Mouse (Mus musculus) MEL (cell line): ENCODE results near the gene Chm. TPM values are rescaled to one million over a fixed set of nuclear protein-coding genes. Genes with fewer than 3 reads are reported as not detected.

ENCODE experiments used
- DNase-seq: peaks from one replicate; pipeline ENCODE4 v3.0.0; 2011; ENCODE audit warnings: low read depth, low spot score
- H3K27ac ChIP-seq: 2 replicates; pipeline ENCODE4 v1.5.1; 2012; ENCODE audit warnings: low read depth, mild to moderate bottlenecking, control low read depth, low read length, moderate library complexity; ENCODE audit not compliant: control insufficient read depth
- H3K27me3 ChIP-seq, 2 experiments: fragments of 150-350 bp in 1 of 2; sonication (generic) in 1 of 2; 2 replicates each; pipeline ENCODE4 v1.6.1; 2012; ENCODE audit warnings: low read length in 2 of 2, mild to moderate bottlenecking in 2 of 2, improper control_type of control experiment in 1 of 2, moderate library complexity in 1 of 2; ENCODE audit not compliant: insufficient read depth in 2 of 2, control insufficient read depth in 1 of 2
- H3K36me3 ChIP-seq, 2 experiments: 2 replicates each; pipeline ENCODE4 v1.6.1; 2012 to 2014; ENCODE audit warnings: low read length in 2 of 2, improper control_type of control experiment in 1 of 2, inconsistent platforms in 1 of 2, mild to moderate bottlenecking in 1 of 2; ENCODE audit not compliant: insufficient read depth in 2 of 2, control insufficient read depth in 1 of 2
- H3K4me1 ChIP-seq, 2 experiments: fragments of 150-350 bp in 1 of 2; sonication (generic) in 1 of 2; 2 replicates each; pipeline ENCODE4 v1.6.1; 2012; ENCODE audit warnings: low read length in 2 of 2, improper control_type of control experiment in 1 of 2, mild to moderate bottlenecking in 1 of 2; ENCODE audit not compliant: insufficient read depth in 2 of 2, control insufficient read depth in 1 of 2
- H3K4me3 ChIP-seq, 2 experiments: fragments of 150-350 bp in 1 of 2; sonication (generic) in 1 of 2; 2 replicates each; pipeline ENCODE4 v1.5.1; 2012; ENCODE audit warnings: low read depth in 2 of 2, low read length in 2 of 2, mild to moderate bottlenecking in 2 of 2, moderate library complexity in 2 of 2, control low read depth in 1 of 2, improper control_type of control experiment in 1 of 2; ENCODE audit not compliant: control insufficient read depth in 1 of 2, insufficient read depth in 1 of 2
- H3K79me2 ChIP-seq: 2 replicates; pipeline ENCODE4 v1.6.1; 2012; ENCODE audit warnings: mild to moderate bottlenecking, low read length, moderate library complexity; ENCODE audit not compliant: control insufficient read depth, poor library complexity, insufficient read depth
- H3K9ac ChIP-seq: 2 replicates; pipeline ENCODE4 v1.6.1; 2012; ENCODE audit warnings: low read depth, mild to moderate bottlenecking, control low read depth, low read length, moderate library complexity; ENCODE audit not compliant: control insufficient read depth, poor library complexity, severe bottlenecking
- H3K9me3 ChIP-seq: fragments of 150-350 bp; sonication (generic); replicated peaks from 2 replicates; pipeline ENCODE4 v1.6.1; 2012; ENCODE audit warnings: mild to moderate bottlenecking, low read length, improper control_type of control experiment, moderate library complexity; ENCODE audit not compliant: insufficient read depth
- CHD2 ChIP-seq: IDR thresholded peaks from 2 replicates; pipeline ENCODE4 v1.6.1; 2011; ENCODE audit warnings: low read length, improper control_type of control experiment
- CTCF ChIP-seq, 3 experiments: IDR thresholded peaks in 2 of 3; conservative IDR thresholded peaks in 1 of 3; 2 replicates each; pipeline ENCODE4 v1.5.1; 2011 to 2012; ENCODE audit warnings: low read length in 3 of 3, low read depth in 2 of 3, mild to moderate bottlenecking in 2 of 3, improper control_type of control experiment in 1 of 3, inconsistent platforms in 1 of 3, mixed read lengths in 1 of 3, moderate library complexity in 1 of 3; ENCODE audit not compliant: control insufficient read depth in 1 of 3, insufficient read depth in 1 of 3, poor library complexity in 1 of 3, severe bottlenecking in 1 of 3
- E2F4 ChIP-seq: IDR thresholded peaks from 2 replicates; pipeline ENCODE4 v1.6.1; 2011; ENCODE audit warnings: low read depth, low read length, improper control_type of control experiment, borderline replicate concordance
- ELF1 ChIP-seq: IDR thresholded peaks from 2 replicates; pipeline ENCODE4 v1.6.1; 2014; ENCODE audit warnings: low read depth, mild to moderate bottlenecking, inconsistent platforms, low read length, improper control_type of control experiment, moderate library complexity
- EP300 ChIP-seq, 2 experiments: IDR thresholded peaks; 2 replicates each; pipeline ENCODE4 v1.6.1; 2011; ENCODE audit warnings: improper control_type of control experiment in 2 of 2, low read length in 2 of 2, low read depth in 1 of 2, mild to moderate bottlenecking in 1 of 2
- ETS1 ChIP-seq: IDR thresholded peaks from 2 replicates; pipeline ENCODE4 v1.6.1; 2012; ENCODE audit warnings: low read depth, mild to moderate bottlenecking, inconsistent platforms, low read length, improper control_type of control experiment, moderate library complexity
- GABPA ChIP-seq: IDR thresholded peaks from 2 replicates; pipeline ENCODE4 v1.6.1; 2012; ENCODE audit warnings: low read depth, mild to moderate bottlenecking, inconsistent platforms, low read length, improper control_type of control experiment, moderate library complexity
- GATA1 ChIP-seq: IDR thresholded peaks from 2 replicates; pipeline ENCODE4 v1.6.1; 2011; ENCODE audit warnings: low read depth, low read length, improper control_type of control experiment
- HCFC1 ChIP-seq: IDR thresholded peaks from 2 replicates; pipeline ENCODE4 v1.6.1; 2012; ENCODE audit warnings: low read depth, mild to moderate bottlenecking, inconsistent platforms, low read length, improper control_type of control experiment, moderate library complexity
- JUND ChIP-seq: IDR thresholded peaks from 2 replicates; pipeline ENCODE4 v1.6.1; 2011; ENCODE audit warnings: low read depth, mild to moderate bottlenecking, improper control_type of control experiment, low read length
- MAFK ChIP-seq: IDR thresholded peaks from 2 replicates; pipeline ENCODE4 v1.6.1; 2011; ENCODE audit warnings: low read depth, mild to moderate bottlenecking, low read length, improper control_type of control experiment, borderline replicate concordance
- MAX ChIP-seq: IDR thresholded peaks from 2 replicates; pipeline ENCODE4 v1.6.1; 2011; ENCODE audit warnings: low read length, improper control_type of control experiment
- MAZ ChIP-seq: IDR thresholded peaks from 2 replicates; pipeline ENCODE4 v1.6.1; 2012; ENCODE audit warnings: low read depth, mild to moderate bottlenecking, inconsistent platforms, low read length, improper control_type of control experiment
- MEF2A ChIP-seq: IDR thresholded peaks from 2 replicates; pipeline ENCODE4 v1.6.1; 2014; ENCODE audit warnings: low read depth, mild to moderate bottlenecking, inconsistent platforms, low read length, improper control_type of control experiment; ENCODE audit not compliant: poor library complexity, insufficient replicate concordance, severe bottlenecking; ENCODE audit errors: extremely low read depth
- MYB ChIP-seq: IDR thresholded peaks from 2 replicates; pipeline ENCODE4 v1.6.1; 2011; ENCODE audit warnings: mild to moderate bottlenecking, low read depth, low read length, improper control_type of control experiment
- NRF1 ChIP-seq: IDR thresholded peaks from 2 replicates; pipeline ENCODE4 v1.6.1; 2014; ENCODE audit warnings: low read depth, mild to moderate bottlenecking, inconsistent platforms, low read length, improper control_type of control experiment, moderate library complexity; ENCODE audit not compliant: poor library complexity, insufficient read depth, severe bottlenecking
- POLR2A ChIP-seq, 2 experiments: IDR thresholded peaks; 2 replicates each; pipeline ENCODE4 v1.6.1; 2011 to 2012; ENCODE audit warnings: low read length in 2 of 2, mild to moderate bottlenecking in 2 of 2, control low read depth in 1 of 2, improper control_type of control experiment in 1 of 2, low read depth in 1 of 2, moderate library complexity in 1 of 2; ENCODE audit not compliant: control insufficient read depth in 1 of 2, insufficient read depth in 1 of 2, poor library complexity in 1 of 2
- POLR2AphosphoS2 ChIP-seq: IDR thresholded peaks from 2 replicates; pipeline ENCODE4 v1.6.1; 2011; ENCODE audit warnings: low read length, improper control_type of control experiment
- POLR2AphosphoS5 ChIP-seq: IDR thresholded peaks from 2 replicates; pipeline ENCODE4 v1.6.1; 2012; ENCODE audit warnings: low read depth, borderline replicate concordance, mild to moderate bottlenecking, inconsistent platforms, low read length, moderate library complexity, mixed read lengths
- RCOR1 ChIP-seq: IDR thresholded peaks from 2 replicates; pipeline ENCODE4 v1.6.1; 2012; ENCODE audit warnings: low read depth, mild to moderate bottlenecking, inconsistent platforms, low read length, improper control_type of control experiment
- SIN3A ChIP-seq: IDR thresholded peaks from 2 replicates; pipeline ENCODE4 v1.6.1; 2012; ENCODE audit warnings: low read length, improper control_type of control experiment, inconsistent platforms
- SMC3 ChIP-seq: IDR thresholded peaks from 2 replicates; pipeline ENCODE4 v1.6.1; 2011; ENCODE audit warnings: low read depth, low read length, improper control_type of control experiment
- TAL1 ChIP-seq: IDR thresholded peaks from 2 replicates; pipeline ENCODE4 v1.6.1; 2012; ENCODE audit warnings: mild to moderate bottlenecking, inconsistent platforms, low read length, moderate library complexity, mixed read lengths
- TBP ChIP-seq: IDR thresholded peaks from 2 replicates; pipeline ENCODE4 v1.8.0; 2011; ENCODE audit warnings: low read depth, low read length, improper control_type of control experiment
- TCF12 ChIP-seq: IDR thresholded peaks from 2 replicates; pipeline ENCODE4 v1.6.1; 2014; ENCODE audit warnings: low read depth, mild to moderate bottlenecking, inconsistent platforms, low read length, improper control_type of control experiment, moderate library complexity
- USF1 ChIP-seq: IDR thresholded peaks from 2 replicates; pipeline ENCODE4 v1.6.1; 2014; ENCODE audit warnings: low read depth, mild to moderate bottlenecking, inconsistent platforms, low read length, improper control_type of control experiment, moderate library complexity
- USF2 ChIP-seq, 2 experiments: IDR thresholded peaks; 2 replicates each; pipeline ENCODE4 v1.6.1; 2011 to 2012; ENCODE audit warnings: improper control_type of control experiment in 2 of 2, low read length in 2 of 2, borderline replicate concordance in 1 of 2, inconsistent platforms in 1 of 2, low read depth in 1 of 2, mild to moderate bottlenecking in 1 of 2; ENCODE audit not compliant: insufficient read depth in 1 of 2
- ZC3H11A ChIP-seq: IDR thresholded peaks from 2 replicates; pipeline ENCODE4 v1.6.1; 2012; ENCODE audit warnings: low read depth, mild to moderate bottlenecking, inconsistent platforms, low read length, improper control_type of control experiment
- ZKSCAN1 ChIP-seq: IDR thresholded peaks from 2 replicates; pipeline ENCODE4 v1.6.1; 2012; ENCODE audit warnings: low read depth, mild to moderate bottlenecking, inconsistent platforms, low read length, improper control_type of control experiment, moderate library complexity
- ZMIZ1 ChIP-seq: IDR thresholded peaks from 2 replicates; pipeline ENCODE4 v1.6.1; 2012; ENCODE audit warnings: low read depth, mild to moderate bottlenecking, inconsistent platforms, low read length, improper control_type of control experiment, moderate library complexity
- ZNF384 ChIP-seq: IDR thresholded peaks from 2 replicates; pipeline ENCODE4 v1.6.1; 2012; ENCODE audit warnings: low read depth, mild to moderate bottlenecking, inconsistent platforms, low read length, improper control_type of control experiment
- polyA plus RNA-seq, 2 experiments: library from polyadenylated mRNA; stranded (reverse) in 1 of 2; unstranded in 1 of 2; fragments of >175 nt in 1 of 2; fragments of >200 nt in 1 of 2; gene quantifications; 2 replicates each; pipeline versions ENCODE4 v1.2.1 to v1.2.4; 2012; ENCODE audit warnings: low replicate concordance in 2 of 2, low read depth in 1 of 2; ENCODE audit not compliant: insufficient read length in 2 of 2, insufficient read depth in 1 of 2, missing spikeins in 1 of 2
- total RNA-seq: library from RNA; depleted of rRNA; stranded (reverse); fragments of 300-350 nt; gene quantifications from 2 replicates; pipeline ENCODE4 v1.2.3, GENCODE M21; 2012

Chm gene
- total and polyA plus RNA-seq, 3 experiments = 9.2 to 11.9 TPM; not detected in 1

DNA sequence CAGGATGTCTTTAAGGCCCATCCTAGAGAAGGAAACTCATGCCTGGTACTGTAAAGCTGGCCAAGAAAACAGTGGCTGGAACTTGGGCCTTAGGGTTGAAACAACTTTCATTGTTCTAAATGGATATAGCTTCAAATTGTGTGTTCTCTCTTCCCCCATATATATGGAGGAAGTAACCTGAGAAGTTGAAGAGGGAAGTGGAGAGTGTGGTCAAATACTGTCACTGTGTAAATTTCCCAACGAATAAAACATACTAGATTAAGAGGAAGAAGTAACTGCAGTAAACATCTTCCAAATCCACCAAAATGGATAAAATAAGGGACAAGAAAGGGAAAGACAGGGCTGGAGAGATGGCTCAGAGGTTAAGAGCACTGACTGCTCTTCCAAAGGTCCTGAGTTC lies 13.0 kb downstream of the Chm start:
- Histone ChIP-seq H3K27ac (peak overlapping the region; percentile 43), H3K4me3 (no peak overlapping the region), H3K79me2 (peaks cover 10% of the 10 kb centered on the region), H3K27me3 (no peaks in the 10 kb centered on the region), H3K36me3 (peaks cover 2 to 16% of the 10 kb centered on the region in 2 experiments; a peak in 2 of 4 replicates), H3K9ac (no peak overlapping the region), H3K4me1 (peaks cover 0 to 5% of the 10 kb centered on the region in 2 experiments; a peak in 3 of 4 replicates), H3K9me3 (no peaks in the 10 kb centered on the region)
- DNase-seq = peak; percentile 65
- TF ChIP-seq GABPA = no peak
- no peak for TF ChIP-seq ZKSCAN1
- no peak for TF ChIP-seq ETS1
- no peak for TF ChIP-seq TBP
- TF ChIP-seq USF1 = no peak
- no peak for TF ChIP-seq MAX
- no peak for TF ChIP-seq E2F4
- no peak for TF ChIP-seq JUND

DNA sequence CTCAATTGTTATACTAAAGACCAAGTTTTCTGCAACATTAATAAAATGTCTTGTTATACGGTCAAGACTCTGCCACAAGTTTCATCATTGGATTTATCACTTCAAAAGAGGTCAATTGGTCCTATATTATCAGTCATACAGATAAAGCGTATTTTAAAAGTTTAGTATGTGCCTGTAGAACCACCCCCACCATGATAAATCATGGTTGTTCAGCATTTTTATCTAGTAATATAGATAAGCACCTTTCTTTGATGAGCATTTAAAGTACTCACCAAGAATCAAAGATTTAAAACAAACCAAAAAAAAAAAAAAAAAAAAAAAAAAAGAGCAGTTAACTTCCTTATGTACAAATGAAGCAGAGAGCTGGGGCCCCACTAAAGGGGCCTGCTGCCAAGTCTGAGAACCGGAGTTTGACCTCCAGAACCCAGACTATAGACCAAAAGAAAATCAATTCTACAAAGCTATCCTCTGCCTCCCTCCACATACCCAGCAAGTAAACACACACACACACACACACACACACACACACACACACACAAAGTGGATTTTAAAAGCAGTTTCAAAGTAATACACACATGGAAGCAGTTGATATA lies 25.0 kb downstream of the Chm start:
- DNase-seq = peak; percentile 59
- H3K27me3 ChIP-seq = no peaks in the 10 kb centered on the region
- H3K9me3 ChIP-seq = no peaks in the 10 kb centered on the region
- H3K79me2 ChIP-seq = peaks cover 2% of the 10 kb centered on the region
- peak overlapping the region; percentile 59 for H3K27ac ChIP-seq
- H3K4me3 ChIP-seq = no peak overlapping the region
- H3K9ac ChIP-seq = no peak overlapping the region
- H3K4me1 ChIP-seq = peaks cover 5 to 19% of the 10 kb centered on the region in 2 experiments
- H3K36me3 ChIP-seq = peaks cover 2 to 13% of the 10 kb centered on the region in 2 experiments
- TF ChIP-seq E2F4 = no peak
- no peak for TF ChIP-seq ZMIZ1
- TF ChIP-seq TBP = no peak
- TF ChIP-seq USF2 (IDR thresholded peaks at IDR 0.05; ENCODE audit: borderline replicate concordance in 1 of 2, insufficient read depth in 1 of 2, low read depth in 1 of 2, low read length in 2 of 2) = no peak
- TF ChIP-seq SIN3A = peak; percentile 43
- TF ChIP-seq ZNF384 = peak; percentile 97
- no peak for TF ChIP-seq MEF2A
- peak; percentile 9 to 46; a peak in 2 of 4 replicates for TF ChIP-seq EP300 (IDR thresholded peaks at IDR 0.05; ENCODE audit: low read depth in 1 of 2, low read length in 2 of 2)
- no peak for TF ChIP-seq CHD2
- no peak for TF ChIP-seq MAFK
- no peak for TF ChIP-seq POLR2AphosphoS2
- no peak for TF ChIP-seq MAX
- 0 out of 2 replicates have a peak, but pooled peaks have one; percentile 19 for TF ChIP-seq TCF12
- TF ChIP-seq POLR2A (IDR thresholded peaks at IDR 0.05; ENCODE audit: control insufficient read depth in 1 of 2, insufficient read depth in 1 of 2, low read depth in 1 of 2, low read length in 2 of 2, poor library complexity in 1 of 2) = no peak
- no peak for TF ChIP-seq ZC3H11A
- TF ChIP-seq MYB = no peak
- no peak for TF ChIP-seq POLR2AphosphoS5
- TF ChIP-seq RCOR1 = peak; percentile 82
- TF ChIP-seq USF1 = no peak
- no peak for TF ChIP-seq CTCF (IDR thresholded peaks at IDR 0.05 in 2 of 3, conservative IDR thresholded peaks at IDR 0.05 in 1 of 3; ENCODE audit: control insufficient read depth in 1 of 3, insufficient read depth in 1 of 3, low read depth in 2 of 3, low read length in 3 of 3, poor library complexity in 1 of 3, severe bottlenecking in 1 of 3)
- no peak for TF ChIP-seq NRF1
- TF ChIP-seq GATA1 = peak; percentile 42
- TF ChIP-seq GABPA = no peak
- TF ChIP-seq HCFC1 = no peak
- TF ChIP-seq ELF1 = peak; percentile 29; the same call in 1 of the 2 replicates
- no peak for TF ChIP-seq MAZ
- TF ChIP-seq SMC3 = no peak
- TF ChIP-seq TAL1 = no peak
